Mouse (Mus musculus) neural tube, embryonic 10.5 days (tissue): ENCODE measurements around the gene Hist1h4f.
"Not testable (repeated sequence)": the region's sequence is repeated elsewhere in the genome, so short reads cannot be mapped to it uniquely, and the experiment has no call there.

ENCODE experiments used
- DNase-seq: peaks from one replicate; pipeline ENCODE4 v3.0.0-alpha.2; 2017; ENCODE audit warnings: low spot score; ENCODE audit errors: extremely low spot score

Hist1h4f gene

GRCm38 (mm10) chr13:23551146-23551834, at the start of gene Hist1h4f:
Hist1h4f (minus strand) TSS chr13:23551648.
- peak; percentile 94 for DNase-seq

DNA sequence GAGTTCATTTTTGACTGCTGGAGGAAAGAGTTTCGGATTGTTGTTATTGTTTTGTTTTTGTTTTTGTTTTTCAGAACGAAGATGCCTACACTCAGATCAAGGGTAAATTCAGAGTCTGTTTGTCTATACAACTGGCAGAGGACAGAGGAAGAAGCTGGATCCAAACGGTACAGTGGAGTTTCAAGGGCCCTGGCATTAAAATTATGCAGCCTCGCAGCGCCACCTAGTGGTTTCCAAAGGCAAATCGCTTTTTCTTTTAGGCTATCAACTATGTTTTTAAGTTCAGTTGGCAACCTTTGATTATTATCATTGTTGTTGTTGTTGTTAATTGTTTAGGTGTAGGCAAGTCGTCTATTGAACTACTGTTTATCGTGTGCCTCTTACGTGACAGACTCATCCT, 46.5 kb upstream of the Hist1h4f start:
- DNase-seq: peak; percentile 81

DNA sequence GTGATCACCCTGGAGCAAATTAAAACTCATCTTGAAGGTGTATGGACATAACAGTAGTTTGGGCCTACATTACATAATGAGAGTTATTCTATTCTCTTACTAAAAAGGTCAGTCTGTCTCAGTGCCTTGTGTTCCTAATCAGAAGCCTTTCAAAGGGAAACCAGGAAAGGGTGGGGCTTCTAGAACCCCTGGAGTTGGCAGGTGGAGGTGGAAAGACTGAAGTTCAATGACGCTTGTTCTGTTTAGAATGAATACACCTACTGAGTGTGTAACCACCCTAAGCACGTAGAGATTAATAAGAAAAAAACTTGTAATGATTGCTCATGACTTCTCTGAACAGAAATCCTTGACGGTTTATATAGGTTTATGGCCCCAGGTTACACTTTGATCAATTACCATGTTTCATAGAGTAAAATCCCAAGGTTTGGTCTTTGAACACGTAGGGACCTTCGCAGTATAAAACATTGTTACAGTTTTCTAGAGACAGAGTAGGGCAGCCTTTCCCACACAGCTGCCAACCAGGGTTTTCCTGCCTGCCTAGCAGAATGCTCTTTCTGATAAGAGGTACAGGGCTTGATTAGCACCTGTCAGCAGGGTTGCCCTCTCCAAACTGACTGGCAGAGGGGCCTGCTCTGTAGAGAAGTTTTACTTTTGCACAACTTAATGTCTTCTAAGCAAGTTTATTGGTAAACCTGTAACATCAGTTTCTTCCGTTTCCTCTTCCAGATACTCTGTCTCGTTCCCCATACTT, 44.3 kb upstream of the Hist1h4f start:
- DNase-seq: no peak

GRCm38 (mm10) chr13:23595185-23595584, 43.7 kb upstream of the Hist1h4f start:
- DNase-seq: no peak

DNA sequence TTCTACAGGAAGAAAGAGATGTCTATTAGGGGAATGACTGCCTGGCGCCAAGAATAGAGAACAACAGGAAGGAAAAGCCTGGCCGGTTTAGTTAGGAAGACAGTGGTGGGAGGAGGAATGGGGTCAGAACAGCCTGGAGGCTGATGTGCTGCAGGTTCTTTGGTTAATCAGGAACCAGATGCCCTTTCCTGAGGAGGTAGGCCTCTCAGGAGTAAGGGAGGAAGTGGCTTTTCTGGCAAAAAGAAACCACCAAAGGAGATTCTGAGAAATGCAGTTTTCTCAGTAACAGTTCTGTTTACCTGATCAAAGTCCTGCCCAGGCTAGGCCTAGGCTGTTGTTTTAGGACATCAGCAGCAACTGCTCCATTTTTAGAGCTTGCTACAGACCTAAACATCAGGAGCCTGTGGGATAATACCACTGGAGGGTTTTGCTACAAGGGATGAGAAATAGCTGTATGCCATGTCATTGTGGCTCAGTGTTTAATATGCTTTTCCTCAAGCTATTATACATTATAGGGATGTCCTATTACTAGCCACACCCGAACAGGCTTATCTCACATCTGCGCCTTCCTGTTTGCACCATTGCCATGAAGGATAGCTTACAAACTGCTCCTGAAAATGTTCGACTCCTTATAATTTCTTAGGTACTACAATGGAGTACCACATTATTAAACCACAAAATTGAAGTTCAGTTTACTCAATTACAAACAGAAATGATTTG, 41.8 kb upstream of the Hist1h4f start:
- DNase-seq: no peak

GRCm38 (mm10) chr13:23592614-23593013, 41.2 kb upstream of the Hist1h4f start:
- DNase-seq: no peak

- DNase-seq: not testable (repeated sequence)
Observed at GRCm38 (mm10) chr13:23591886-23592285, 40.4 kb upstream of the Hist1h4f start.

DNA sequence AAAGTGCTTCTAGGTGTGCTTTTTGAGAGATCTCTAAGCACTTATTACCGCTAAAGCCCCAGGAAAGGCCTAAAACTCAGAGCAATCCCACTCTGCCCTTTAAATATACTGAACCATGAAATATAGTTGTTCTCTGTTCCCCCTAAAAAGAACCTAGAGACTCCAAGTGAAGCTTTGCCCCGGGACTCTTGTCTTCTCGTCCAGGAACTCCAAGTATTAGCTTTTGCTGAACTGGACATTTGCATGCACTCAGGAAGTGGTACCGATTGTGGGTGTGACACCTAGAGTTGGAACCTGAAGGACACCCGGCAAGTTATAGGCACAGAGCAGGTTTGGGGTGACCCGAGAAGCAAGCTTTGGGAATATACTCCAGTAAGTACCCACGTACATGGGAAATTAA, 39.8 kb upstream of the Hist1h4f start:
- DNase-seq: no peak

DNA sequence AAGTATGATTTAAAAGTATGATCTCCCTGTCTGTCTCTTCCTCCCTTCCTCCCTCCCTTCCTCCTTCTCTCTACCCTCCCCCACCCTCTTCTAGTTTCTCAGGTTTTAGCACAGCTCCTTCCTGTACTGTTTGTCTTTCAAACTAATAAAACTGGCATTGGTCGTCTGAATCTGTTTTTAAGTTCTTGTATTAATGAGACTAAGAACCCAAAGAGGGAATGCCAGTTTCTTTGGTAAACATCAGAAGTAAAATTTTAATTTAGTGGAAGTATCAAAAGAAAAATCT, 35.4 kb upstream of the Hist1h4f start:
- no peak for DNase-seq

GRCm38 (mm10) chr13:23586099-23586939, 34.9 kb upstream of the Hist1h4f start:
- peak; percentile 47 for DNase-seq

DNA sequence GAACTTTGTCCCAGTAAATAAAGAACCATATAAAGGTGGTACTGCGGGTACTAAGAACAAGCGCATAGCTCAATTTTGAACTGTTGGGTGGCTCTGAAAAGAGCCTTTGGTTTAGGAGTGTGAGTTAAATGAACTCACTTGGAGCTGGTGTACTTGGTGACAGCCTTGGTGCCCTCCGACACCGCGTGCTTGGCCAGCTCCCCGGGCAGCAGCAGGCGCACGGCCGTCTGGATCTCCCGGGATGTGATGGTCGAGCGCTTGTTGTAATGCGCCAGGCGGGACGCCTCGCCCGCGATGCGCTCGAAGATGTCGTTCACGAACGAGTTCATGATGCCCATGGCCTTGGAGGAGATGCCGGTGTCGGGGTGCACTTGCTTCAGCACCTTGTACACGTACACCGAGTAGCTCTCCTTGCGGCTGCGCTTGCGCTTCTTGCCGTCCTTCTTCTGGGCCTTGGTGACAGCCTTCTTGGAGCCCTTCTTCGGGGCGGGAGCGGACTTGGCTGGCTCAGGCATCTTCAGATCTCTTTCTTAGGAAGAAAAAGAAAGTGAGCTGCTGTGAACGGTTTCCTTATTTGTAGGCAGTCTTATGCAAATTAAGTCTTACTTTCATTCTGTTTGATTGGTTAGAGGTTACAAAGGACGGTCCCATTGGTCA, 34.1 kb upstream of the Hist1h4f start:
- peak; percentile 66 for DNase-seq

GRCm38 (mm10) chr13:23585029-23585441, 33.6 kb upstream of the Hist1h4f start:
- peak; percentile 80 for DNase-seq

DNA sequence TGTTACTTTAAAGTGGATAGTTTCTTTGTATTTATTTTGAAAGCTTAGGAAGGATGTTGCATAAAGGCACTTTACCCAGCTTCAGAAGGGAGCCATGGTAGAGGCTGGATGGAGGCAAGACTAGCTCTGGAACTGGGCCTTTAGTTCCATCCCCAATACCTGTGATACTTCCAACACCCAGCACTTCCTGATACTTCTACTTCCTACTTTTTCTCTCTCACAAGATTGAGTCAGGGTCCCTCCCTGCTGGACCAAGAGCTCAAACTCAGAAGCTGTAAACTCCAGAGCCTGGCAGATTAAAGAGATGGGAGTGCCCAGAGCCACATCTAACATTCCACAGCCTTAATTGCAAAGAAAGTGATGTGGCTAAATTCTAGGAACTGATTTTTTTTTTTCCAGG, 32.9 kb upstream of the Hist1h4f start:
- peak; percentile 40 for DNase-seq

DNA sequence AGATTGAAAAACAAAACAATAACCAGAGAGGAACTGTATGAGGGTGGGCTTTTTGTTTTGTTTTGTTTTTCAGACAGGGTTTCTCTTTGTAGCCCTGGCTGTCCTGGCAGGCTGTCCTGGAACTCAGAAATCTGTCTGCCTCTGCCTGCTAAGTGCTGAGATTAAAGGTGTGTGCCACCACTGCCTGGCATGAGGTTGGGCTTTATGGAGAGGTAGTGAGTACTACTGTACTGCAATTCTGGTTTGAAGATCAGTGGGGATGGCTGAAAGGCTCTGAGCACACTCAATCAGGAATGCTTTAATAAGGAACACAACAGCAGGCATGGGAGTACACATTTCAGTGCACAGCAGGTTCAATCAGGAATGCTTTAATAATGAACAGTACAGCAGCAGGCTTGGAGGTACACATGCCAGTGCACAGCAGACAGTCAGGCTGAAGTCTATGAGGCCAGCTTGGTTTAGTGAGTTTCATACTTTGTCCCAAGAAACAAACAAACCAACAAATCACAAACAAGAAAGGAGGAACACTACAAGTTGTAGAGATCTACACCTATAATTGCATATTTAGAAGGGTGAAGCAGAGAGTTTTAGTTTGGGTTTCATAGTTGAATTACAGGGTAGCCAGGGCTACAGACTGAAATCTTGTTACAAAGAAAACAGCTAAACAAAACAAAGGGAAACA, 32.1 kb upstream of the Hist1h4f start:
- DNase-seq: no peak

- peak; percentile 43 for DNase-seq
Observed at GRCm38 (mm10) chr13:23582219-23583056, 31.0 kb upstream of the Hist1h4f start.

- peak; percentile 98 for DNase-seq
Observed at GRCm38 (mm10) chr13:23581408-23582218, 30.2 kb upstream of the Hist1h4f start, which contains the start of gene Hist1h4d. Hist1h4d (plus strand) TSS chr13:23581598.

GRCm38 (mm10) chr13:23577835-23578234, 26.4 kb upstream of the Hist1h4f start:
- DNase-seq: no peak

GRCm38 (mm10) chr13:23576906-23577639, 25.6 kb upstream of the Hist1h4f start:
- no peak for DNase-seq
